Mouse (Mus musculus) kidney, postnatal 10 days (tissue): Measurements from ENCODE around the gene Abhd12.
A peak's percentile ranks its signal among the peaks of the same experiment; 100 is the strongest.

Experiments
- DNase-seq: peaks from one replicate; pipeline ENCODE4 v3.0.0; 2021; ENCODE audit warnings: mixed read lengths

Gene Abhd12

DNA sequence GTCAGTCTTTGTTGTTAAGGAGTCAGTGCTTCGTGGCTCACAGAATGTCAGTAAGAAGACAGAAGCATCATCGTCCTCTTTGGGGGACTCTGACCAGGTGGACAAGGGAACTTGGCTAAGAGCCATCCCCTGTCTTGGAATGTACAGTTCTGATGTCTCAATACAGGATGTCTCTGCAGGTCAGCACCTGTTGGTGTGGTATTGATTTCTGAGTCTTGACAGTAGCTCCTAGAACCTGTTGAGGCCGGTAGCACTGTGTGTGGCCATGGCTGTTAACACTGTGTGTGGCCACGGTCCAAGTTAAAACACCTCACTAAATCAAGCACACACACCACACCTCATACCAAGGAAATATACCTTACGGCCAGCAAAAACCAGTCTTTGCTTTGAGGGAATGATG lies 103.9 kb downstream of the Abhd12 start:
- no peak for DNase-seq

DNA sequence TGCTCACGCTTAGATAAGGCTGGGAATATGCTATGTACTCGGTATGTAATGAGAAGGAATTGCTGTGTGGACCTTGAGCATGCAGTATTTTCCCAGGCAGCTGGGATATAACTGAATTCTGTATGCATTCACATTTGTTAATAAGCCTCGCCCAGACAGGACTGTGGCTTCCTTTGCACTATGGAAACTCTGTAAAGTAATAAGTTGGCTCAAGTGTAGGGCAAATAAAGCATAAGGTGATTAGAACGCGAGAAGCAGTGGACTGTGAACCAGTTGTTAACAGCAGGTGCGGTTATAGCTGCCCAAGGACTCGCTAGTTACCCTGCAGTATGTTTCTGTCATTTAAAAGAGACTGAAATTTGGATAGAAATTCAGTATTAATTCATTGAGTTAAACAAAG lies 106.5 kb downstream of the Abhd12 start:
- no peak for DNase-seq

DNA sequence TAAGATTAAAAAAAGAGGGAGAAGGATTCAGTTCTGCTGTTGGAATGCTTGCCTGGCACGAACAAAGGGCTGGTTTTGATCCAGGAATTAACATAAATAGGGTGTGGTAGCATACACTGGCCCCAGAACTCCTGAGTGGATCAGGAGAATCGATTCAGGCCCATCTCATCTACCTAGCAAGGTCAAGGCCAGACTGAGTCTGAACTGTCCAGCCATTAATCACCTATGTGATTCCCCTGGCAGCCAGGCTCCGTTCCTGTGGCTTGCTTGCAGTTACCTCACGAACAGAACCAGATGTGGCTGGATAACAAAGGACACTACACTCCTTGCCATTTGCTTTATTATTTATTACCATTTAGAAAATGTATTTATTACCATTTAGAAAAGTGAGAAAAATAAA lies 111.2 kb downstream of the Abhd12 start:
- DNase-seq = no peak

DNA sequence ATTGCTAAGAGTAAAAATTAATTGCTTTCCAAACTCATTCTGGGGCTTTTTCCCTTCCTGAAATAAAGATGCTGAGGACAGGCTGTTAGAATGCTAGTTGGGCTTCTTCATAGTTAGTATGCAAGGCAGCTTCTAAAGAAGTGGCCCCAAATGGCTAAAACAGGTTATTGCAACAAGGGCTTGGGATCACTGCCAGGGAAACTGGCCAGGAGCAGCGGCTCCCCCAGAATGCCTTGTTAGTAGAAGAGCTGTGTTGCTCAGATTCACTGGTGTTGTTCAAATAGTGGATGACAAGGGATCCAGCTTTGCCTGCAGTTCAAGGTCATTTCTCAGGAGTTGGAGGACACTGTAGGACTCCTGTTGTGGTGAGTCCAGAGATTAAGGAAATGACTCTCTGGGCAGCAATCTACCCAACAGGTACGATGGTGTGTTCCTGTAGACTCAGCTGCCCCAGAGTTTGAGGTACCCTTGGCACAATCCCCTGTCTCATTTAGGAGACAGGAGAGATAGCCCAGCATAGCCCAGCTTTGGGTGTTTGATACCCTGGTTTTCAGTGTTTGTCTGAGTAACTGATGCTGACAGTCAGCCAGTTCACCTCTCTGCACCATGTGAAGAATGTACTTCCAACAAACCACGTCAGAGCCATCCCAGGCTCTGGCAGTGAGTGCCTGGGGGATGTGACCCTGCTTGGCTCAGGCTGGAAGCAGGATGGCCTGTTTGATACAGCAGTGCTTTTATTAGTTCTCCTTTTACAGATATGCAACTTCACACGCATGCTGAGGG lies 115.6 kb downstream of the Abhd12 start:
- peak; percentile 87 for DNase-seq

DNA sequence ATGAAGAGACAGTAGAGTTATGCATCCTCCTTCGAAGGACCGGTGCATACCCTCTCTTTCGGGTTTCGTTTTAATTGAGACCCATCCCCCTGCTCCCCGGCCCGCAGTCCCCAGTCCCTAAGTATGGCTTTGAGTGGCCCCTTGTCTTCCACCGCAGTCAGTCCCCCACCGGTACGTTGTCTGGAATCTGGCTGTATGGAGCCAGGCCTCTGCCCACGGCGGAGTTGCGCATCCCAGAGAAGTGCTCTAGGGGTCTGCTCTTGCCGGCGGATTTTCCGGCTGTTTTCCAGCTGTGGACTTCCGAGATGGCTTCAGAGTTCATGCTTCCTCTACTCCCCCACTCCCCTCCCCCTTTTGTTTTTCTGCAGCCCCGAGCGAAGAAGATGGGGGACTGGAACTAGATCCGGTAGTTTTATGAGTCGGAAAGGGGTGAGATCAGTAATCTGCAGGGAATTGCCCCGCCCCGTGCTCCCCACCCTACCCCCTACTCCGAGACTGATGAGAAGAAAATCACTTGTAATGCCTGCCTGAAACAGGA lies 117.2 kb downstream of the Abhd12 start:
- peak; percentile 58 for DNase-seq

DNA sequence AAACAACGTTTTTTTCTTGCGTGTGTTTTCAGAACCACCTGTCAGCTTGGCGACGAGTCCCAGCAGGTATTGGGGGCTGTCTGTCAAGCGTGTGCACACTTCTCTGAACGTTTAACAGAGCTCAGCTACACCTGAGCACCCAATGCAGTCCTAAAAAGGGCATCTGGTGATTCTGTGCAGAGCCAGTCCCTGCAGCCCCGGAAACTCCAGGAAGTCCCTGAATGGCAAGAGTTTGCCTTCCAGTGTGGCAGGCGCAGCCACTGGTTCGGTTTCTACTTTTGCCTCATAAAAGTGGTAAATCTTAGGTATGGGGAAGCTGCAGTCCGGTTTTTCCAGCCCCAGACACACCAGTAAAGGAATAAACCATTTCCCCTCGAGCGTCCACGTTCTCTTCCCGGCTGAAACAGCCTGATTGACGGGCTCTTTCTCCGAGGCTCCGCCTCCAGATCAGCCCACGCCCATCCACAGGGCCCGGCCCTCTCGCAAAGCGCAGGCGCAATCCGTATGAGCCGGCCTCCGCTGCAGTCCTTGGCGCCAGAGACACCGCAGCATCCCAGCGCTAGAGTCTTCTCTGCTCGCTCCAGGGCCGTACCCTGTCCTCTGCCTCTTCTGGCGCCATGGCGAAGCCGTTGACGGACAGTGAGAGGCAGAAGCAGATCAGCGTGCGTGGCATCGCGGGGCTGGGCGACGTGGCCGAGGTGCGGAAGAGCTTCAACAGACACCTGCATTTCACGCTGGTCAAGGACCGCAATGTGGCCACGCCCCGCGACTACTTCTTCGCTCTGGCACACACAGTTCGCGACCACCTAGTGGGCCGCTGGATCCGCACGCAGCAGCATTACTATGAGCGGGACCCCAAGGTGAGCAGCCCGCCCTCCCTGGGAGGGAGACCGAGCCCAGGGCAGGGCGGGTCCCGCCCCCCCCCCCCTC lies 118.0 kb downstream of the Abhd12 start, which contains the start of gene Pygb:
Gene Pygb (plus strand): TSS at position 485 of the 930 bp plus-strand sequence.
- DNase-seq = peak; percentile 92

DNA sequence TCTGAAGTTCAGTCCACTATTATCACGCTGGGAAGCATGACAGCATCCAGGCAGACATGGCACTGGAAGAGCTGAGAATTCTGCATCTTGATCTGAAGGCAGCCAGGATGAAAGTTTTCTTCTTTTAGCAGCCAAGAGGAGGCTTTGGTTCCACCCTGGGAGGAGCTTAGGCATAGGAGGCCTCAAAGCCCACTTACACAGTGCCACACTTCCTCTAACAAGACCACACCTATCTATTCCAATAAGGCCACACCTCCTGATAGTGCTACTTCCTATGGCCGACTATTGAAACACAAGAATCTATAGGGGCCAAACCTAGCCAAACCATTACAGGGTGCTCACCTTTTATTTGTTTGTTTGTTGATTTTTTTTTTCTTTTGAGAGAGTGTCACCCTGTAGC lies 121.7 kb downstream of the Abhd12 start:
- DNase-seq = no peak
